Mouse (Mus musculus): Measurements from ENCODE around the gene Gsx2.

Gene Gsx2

GRCm38 (mm10) chr5:75077051-75077380, 1.6 kb downstream of the Gsx2 start:
- DNase-seq, result no peak

- DNase-seq, result peak in 1 of 2 experiments; percentile 47
These were observed 4.2 kb downstream of the Gsx2 start for GRCm38 (mm10) chr5:75079564-75079963.

DNA sequence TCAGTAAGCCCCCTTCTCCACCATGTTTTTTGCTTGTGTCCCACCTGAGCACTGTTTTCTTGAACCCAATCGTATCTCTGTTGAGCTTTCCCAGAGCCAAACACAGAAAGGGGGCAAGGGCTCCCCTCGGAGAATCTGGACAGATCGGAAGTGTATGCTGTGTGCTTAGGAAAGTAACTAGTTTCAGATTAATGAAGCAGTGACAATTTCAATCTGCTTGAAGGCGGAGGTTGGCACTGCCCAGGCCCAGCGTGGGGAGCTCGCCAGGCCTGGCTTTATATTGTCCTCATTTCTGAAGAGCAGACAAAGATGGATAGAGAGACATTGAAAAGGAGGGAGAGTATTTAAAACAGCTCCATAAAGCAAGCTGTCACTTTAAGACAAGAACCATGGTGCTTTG, 7.0 kb downstream of the Gsx2 start:
- DNase-seq, result peak in 1 of 2 experiments; percentile 42

GRCm38 (mm10) chr5:75083061-75083460, 7.7 kb downstream of the Gsx2 start:
- DNase-seq, result peak in 1 of 2 experiments; percentile 36

DNA sequence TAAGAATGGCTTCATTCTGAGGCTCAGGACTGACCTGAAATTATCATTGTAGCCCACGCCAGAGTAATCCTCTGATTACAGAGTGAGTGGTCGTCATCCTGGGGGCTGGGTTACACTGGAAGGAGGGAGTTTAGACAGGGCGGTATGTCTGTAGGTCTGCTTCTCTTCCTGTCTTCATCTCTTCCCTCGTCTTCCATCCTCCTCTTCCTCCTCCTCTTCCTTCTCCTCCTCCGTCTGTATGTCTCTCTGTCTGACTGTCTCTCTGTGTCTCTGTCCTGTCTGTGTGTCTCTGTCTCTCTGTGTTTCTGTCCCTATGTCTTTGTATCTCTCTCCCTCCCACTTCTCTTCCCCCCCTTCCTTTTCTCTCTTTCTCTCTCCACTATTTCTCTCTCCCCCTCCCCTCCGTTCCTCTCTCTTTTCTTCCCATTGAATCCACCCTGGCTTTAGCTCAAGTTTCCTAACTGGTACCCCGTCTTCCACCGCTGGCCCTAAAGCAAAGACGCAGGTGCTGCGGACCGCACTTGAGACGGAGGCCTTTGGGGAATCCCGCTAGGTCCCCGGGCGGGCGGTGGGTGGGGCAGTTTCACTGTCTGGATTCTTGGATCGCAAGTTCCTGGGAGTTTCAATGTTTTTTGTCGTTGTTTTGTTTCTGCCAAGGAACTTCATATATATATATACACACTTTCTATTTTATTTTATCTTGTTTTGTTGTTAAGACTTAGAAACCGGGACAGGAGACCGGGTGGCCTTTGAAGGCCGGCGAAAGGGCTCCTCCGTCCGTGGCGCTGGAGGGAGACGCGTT, 8.4 kb downstream of the Gsx2 start:
- peak in 1 of 2 experiments; percentile 32 for DNase-seq

GRCm38 (mm10) chr5:75084393-75084870, 9.0 kb downstream of the Gsx2 start:
- no peak for DNase-seq

DNA sequence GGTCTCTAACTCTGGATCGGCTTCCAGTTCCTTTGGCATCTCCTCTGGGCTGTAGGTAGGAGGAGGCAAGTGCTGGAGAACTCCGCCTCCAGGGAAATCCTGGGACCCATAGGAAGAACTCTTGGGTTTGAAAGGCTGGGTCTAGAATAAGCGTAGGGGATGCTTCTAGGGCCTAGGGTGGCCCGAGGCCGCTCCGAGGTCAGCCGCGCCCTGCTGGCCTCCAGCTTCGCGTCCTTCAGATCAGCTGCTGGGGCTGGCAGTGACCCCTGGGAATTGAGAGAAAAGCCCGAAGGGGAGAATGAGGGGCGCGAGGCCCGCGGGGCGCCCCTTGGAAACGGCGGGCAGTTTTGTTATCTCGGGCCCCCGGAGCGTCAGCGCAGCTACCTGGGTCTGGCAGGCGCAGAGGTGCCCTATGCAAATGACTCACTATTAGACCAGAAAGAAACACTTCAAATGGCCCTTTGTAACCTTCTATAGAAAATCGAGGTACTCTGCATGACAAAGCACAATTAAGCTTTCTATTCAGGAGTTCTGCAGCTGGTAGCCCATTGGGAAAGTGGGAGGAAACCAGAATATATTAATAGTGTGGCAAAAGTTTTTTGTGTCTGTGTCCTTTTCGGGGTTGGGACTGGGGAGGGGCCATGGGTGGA, 9.6 kb downstream of the Gsx2 start:
- DNase-seq, result no peak

GRCm38 (mm10) chr5:75085521-75085875, 10.1 kb downstream of the Gsx2 start:
- DNase-seq, result peak in 1 of 2 experiments; percentile 23

DNA sequence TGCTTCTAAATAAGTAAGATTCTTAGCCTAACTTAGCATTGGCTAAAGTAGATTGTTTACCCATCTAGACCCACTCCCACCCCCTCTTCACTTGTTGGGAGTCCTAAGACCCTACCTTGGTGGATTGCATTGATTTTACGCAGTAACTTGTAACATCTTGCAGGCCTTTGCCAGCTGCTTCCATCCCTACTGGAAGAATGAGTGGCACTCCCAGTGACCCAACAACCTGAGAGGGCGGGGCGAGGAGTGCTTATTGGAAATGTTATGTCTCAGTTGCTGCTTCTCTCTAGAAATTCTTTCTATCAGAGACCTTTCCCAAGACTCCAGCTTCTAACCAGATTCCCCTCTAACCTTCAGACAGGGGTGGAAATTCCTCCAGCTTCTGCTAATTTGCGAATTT, 10.5 kb downstream of the Gsx2 start:
- no peak for DNase-seq

- DNase-seq, result no peak
These were observed 31.1 kb downstream of the Gsx2 start for GRCm38 (mm10) chr5:75106511-75106910.

DNA sequence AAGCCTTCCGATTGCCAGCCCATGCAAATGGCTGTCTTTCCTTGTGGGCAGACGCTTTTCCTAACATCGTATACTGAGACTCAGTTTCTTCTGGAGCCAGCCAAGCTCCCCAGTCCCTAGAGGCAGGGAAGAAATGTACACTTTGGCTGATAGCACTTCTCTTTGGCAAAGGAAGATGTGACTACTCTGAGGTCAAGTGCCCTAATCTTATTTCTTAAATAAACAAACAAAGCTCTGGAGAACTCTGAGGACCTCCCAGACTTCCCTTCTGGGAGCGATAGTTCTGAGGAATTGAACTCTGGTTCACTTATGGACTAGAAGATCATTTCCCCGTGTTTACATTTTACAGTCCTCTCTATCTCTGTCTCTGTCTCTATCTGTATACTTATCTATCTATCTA, 34.0 kb downstream of the Gsx2 start:
- no peak for DNase-seq

- no peak for DNase-seq
These were observed 36.4 kb downstream of the Gsx2 start for GRCm38 (mm10) chr5:75111781-75112180.

DNA sequence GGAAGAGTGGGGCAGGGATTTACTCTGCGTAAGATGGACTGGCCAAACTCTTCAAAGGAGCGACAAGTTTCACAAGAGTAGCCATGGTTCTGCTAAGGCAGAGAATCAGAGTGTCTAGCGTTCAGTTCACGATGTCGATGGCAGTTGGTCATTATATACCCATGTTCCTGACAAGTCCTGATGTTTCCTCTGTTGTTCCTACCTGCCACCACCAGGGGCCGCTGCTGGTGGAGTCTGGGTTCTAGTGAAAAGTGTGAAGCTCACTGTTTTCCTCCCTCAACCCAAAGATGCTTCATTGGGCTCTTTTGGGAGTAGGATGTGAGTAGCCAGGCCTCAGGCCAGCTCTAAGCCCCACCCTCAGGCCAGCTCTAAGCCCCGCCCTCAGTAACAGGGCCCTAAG, 43.4 kb downstream of the Gsx2 start:
- peak in 1 of 2 experiments; percentile 14 for DNase-seq

DNA sequence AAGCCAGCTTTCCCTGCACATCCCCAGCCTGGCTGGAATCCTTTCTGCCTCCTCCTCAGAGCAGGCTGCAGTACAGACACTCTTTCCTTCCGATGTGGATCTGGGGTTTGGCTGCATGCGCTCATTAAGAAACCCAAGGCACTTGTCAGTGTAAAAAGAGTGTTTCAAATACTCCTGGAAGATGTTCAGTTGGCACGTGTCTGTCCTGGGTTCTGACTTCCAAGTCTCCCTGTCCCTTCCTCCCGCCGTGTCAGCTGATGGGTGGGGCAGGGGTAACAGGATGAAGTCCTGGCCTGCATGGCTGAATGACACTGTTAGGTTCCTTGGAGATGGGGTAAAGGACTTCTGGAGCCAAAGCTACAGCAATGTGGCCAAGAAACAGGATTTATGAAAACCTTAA, 46.2 kb downstream of the Gsx2 start:
- DNase-seq, result peak; percentile 19 to 49
